Mouse (Mus musculus) spleen, postnatal 14 days (tissue): ENCODE results near the gene Timm22.

ENCODE experiments used
- DNase-seq, 2 experiments: peaks; one replicate each; pipeline ENCODE4 v3.0.0; 2021 to 2022; ENCODE audit warnings: low spot score in 2 of 2

The Timm22 gene

GRCm38 (mm10) chr11:76406702-76407583 is at the start of gene Timm22:
TSS of gene Timm22 (plus strand) at chr11:76406952.
- peak; percentile 89 to 94 for DNase-seq

- no peak for DNase-seq
These were observed 49.3 kb upstream of the Timm22 start for GRCm38 (mm10) chr11:76357464-76357863.

- no peak for DNase-seq
These were observed 48.0 kb upstream of the Timm22 start for GRCm38 (mm10) chr11:76358628-76359320.

- DNase-seq = no peak
These were observed 46.5 kb upstream of the Timm22 start for GRCm38 (mm10) chr11:76360255-76360654.

GRCm38 (mm10) chr11:76361422-76361821 is 45.3 kb upstream of the Timm22 start:
- DNase-seq = no peak

- DNase-seq = no peak
These were observed 43.6 kb upstream of the Timm22 start for GRCm38 (mm10) chr11:76363178-76363577.

GRCm38 (mm10) chr11:76363636-76364035 is 43.1 kb upstream of the Timm22 start:
- DNase-seq = no peak

GRCm38 (mm10) chr11:76364038-76364437 is 42.7 kb upstream of the Timm22 start:
- DNase-seq = no peak

GRCm38 (mm10) chr11:76366720-76367119 is 40.0 kb upstream of the Timm22 start:
- no peak for DNase-seq

GRCm38 (mm10) chr11:76370491-76370890 is 36.3 kb upstream of the Timm22 start:
- DNase-seq = no peak

- DNase-seq = no peak
These were observed 34.6 kb upstream of the Timm22 start for GRCm38 (mm10) chr11:76372120-76372519.

- DNase-seq = no peak
These were observed 34.2 kb upstream of the Timm22 start for GRCm38 (mm10) chr11:76372534-76372933.

GRCm38 (mm10) chr11:76374491-76375185 is 32.1 kb upstream of the Timm22 start:
- no peak for DNase-seq

GRCm38 (mm10) chr11:76376425-76376824 is 30.3 kb upstream of the Timm22 start:
- no peak for DNase-seq

GRCm38 (mm10) chr11:76379921-76380544 is 26.7 kb upstream of the Timm22 start:
- DNase-seq = no peak

- DNase-seq = no peak
These were observed 25.4 kb upstream of the Timm22 start for GRCm38 (mm10) chr11:76381201-76381885.

GRCm38 (mm10) chr11:76382711-76383324 is 23.9 kb upstream of the Timm22 start:
- no peak for DNase-seq

GRCm38 (mm10) chr11:76384307-76384706 is 22.4 kb upstream of the Timm22 start:
- no peak for DNase-seq

GRCm38 (mm10) chr11:76385017-76385416 is 21.7 kb upstream of the Timm22 start:
- no peak for DNase-seq

GRCm38 (mm10) chr11:76385746-76386145 is 21.0 kb upstream of the Timm22 start:
- DNase-seq = no peak

- no peak for DNase-seq
These were observed 19.7 kb upstream of the Timm22 start for GRCm38 (mm10) chr11:76387097-76387496.
